Mouse (Mus musculus) small intestine, adult 2 months (tissue): ENCODE data around the gene Col28a1.
A peak's percentile ranks its signal among the peaks of the same experiment; 100 is the strongest.

Experiments used
- CTCF ChIP-seq: fragments of 200-500 bp; IDR thresholded peaks from 2 replicates; pipeline ENCODE4 v1.5.1; 2012; ENCODE audit warnings: low read depth, mild to moderate bottlenecking, control low read depth, inconsistent platforms, low read length, moderate library complexity, mixed read lengths; ENCODE audit not compliant: insufficient replicate concordance, insufficient read length; ENCODE audit errors: extremely low read depth
- POLR2A ChIP-seq: fragments of 200-500 bp; IDR thresholded peaks from 2 replicates; pipeline ENCODE4 v1.6.1; 2012; ENCODE audit warnings: low read depth, mild to moderate bottlenecking, control low read depth, inconsistent platforms, low read length, moderate library complexity

- TF ChIP-seq CTCF: peak; percentile 79; the same call in 1 of the 2 replicates
- TF ChIP-seq POLR2A: no peak
Observed at GRCm38 (mm10) chr6:8086847-8087246, 105.6 kb downstream of the Col28a1 start.
